Mouse (Mus musculus) kidney, embryonic 15.5 days (tissue): ENCODE measurements around the gene Ndrg4. TPM values are rescaled to one million over a fixed set of nuclear protein-coding genes. Genes with fewer than 3 reads are reported as not detected.

Experiments used
- ATAC-seq: fragments of 200-750 bp; cut with Nextera tagmentation; replicated peaks from 2 replicates; pipeline ENCODE4 v1.8.0; 2017; ENCODE audit warnings: moderate TSS enrichment; ENCODE audit not compliant: low FRiP score
- H3K27ac ChIP-seq: fragments of 300-500 bp; sonication (generic); 2 replicates; pipeline ENCODE4 v1.5.1; 2015; ENCODE audit warnings: mild to moderate bottlenecking, inconsistent platforms
- H3K27me3 ChIP-seq: fragments of 300-500 bp; sonication (generic); 2 replicates; pipeline ENCODE4 v1.6.1; 2015; ENCODE audit warnings: inconsistent platforms
- H3K36me3 ChIP-seq: fragments of 300-500 bp; sonication (generic); 2 replicates; pipeline ENCODE4 v1.6.1; 2015; ENCODE audit warnings: inconsistent platforms
- H3K4me1 ChIP-seq: fragments of 300-500 bp; sonication (generic); 2 replicates; pipeline ENCODE4 v1.6.1; 2015; ENCODE audit warnings: inconsistent platforms
- H3K4me2 ChIP-seq: fragments of 300-500 bp; sonication (generic); 2 replicates; pipeline ENCODE4 v1.6.1; 2015; ENCODE audit warnings: moderate library complexity, mild to moderate bottlenecking, inconsistent platforms
- H3K4me3 ChIP-seq: fragments of 300-500 bp; sonication (generic); replicated peaks from 2 replicates; pipeline ENCODE4 v1.5.1; 2015; ENCODE audit warnings: mild to moderate bottlenecking, inconsistent platforms
- H3K9ac ChIP-seq: fragments of 300-500 bp; sonication (generic); 2 replicates; pipeline ENCODE4 v1.6.1; 2015; ENCODE audit warnings: mild to moderate bottlenecking, inconsistent platforms
- H3K9me3 ChIP-seq: fragments of 300-500 bp; sonication (generic); replicated peaks from 2 replicates; pipeline ENCODE4 v1.6.1; 2016; ENCODE audit warnings: inconsistent platforms
- WGBS: fragments of 180-500 bp; shearing (Covaris S2); methylation state at CpG from one replicate; pipeline ENCODE4 v1.1.7; 2015; ENCODE audit warnings: mixed read lengths; 5-methylcytosine and 5-hydroxymethylcytosine counted together
- microRNA-seq: library from miRNA; unstranded; fragments of <30 nt; microRNA quantifications from one replicate; pipeline ENCODE4, GENCODE M21; 2016
- polyA plus RNA-seq: library from polyadenylated mRNA; unstranded; fragments of >200 nt; fragmentation: Nextera tagmentation; extraction: Ambion mirVana; gene quantifications from 2 replicates; pipeline ENCODE4 v1.2.1, GENCODE M21; 2015

Ndrg4 gene
- polyA plus RNA-seq, 1 experiment from 2014 or later: 18.8 TPM

DNA sequence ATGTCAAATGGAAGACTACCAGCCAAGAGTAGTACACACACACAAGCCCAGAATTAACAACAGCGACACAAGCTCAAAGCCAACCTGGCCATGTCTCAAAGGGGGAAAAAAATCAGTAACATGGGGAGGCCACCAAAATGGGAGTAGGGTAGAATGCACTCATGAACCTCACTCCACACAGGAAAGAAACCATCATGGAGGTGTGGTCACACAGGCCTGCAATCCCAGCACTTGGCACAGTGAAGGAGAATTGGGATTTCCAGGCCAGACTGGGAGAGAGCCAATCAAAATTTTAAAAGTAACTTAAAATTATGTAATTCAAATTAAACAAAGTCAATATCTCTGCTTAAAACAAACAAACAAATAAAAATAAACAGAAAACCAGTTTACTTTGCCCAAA, 75.1 kb downstream of the Ndrg4 start:
- Histone ChIP-seq H3K4me1 (no peaks in the 10 kb centered on the region), H3K27ac (no peak overlapping the region), H3K36me3 (peaks cover 90% of the 10 kb centered on the region), H3K9ac (no peak overlapping the region), H3K4me2 (no peak overlapping the region), H3K9me3 (no peaks in the 10 kb centered on the region), H3K27me3 (no peaks in the 10 kb centered on the region), H3K4me3 (no peak overlapping the region)
- ATAC-seq: no peak
- 95% methylated on average over 1 of the region's 1 CpGs for WGBS

GRCm38 (mm10) chr8:95760323-95760722, 83.5 kb downstream of the Ndrg4 start:
- Histone ChIP-seq H3K9me3 (no peaks in the 10 kb centered on the region), H3K4me1 (no peaks in the 10 kb centered on the region)
- no peak for ATAC-seq

DNA sequence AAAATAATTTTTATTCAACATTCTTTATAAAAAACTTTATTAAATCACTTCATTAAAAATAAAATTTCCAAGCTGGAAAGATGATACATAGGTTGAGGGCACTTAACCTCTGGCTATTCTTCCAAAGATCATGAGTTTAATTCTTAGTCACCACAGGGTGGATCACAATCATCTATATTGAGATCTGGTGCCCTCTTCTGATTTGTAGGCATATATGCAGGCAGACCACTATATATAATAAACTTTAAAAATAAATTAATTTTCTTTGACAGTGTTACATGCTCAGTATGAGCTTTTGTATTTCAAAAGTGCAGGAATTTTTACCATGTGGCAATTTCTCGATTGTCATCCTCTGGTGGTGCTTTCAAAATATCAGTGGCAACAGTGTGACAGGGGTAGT, 87.4 kb downstream of the Ndrg4 start:
- Histone ChIP-seq H3K4me3 (no peak overlapping the region), H3K4me1 (no peaks in the 10 kb centered on the region), H3K9me3 (no peaks in the 10 kb centered on the region), H3K36me3 (peaks cover 94% of the 10 kb centered on the region), H3K9ac (no peak overlapping the region), H3K27ac (no peak overlapping the region), H3K4me2 (no peak overlapping the region), H3K27me3 (no peaks in the 10 kb centered on the region)
- ATAC-seq: no peak
- 89% methylated on average over 1 of the region's 1 CpGs for WGBS

More at GRCm38 (mm10) chr8:95760323-95760722, 83.5 kb downstream of the Ndrg4 start:
- peaks cover 88% of the 10 kb centered on the region for H3K36me3 ChIP-seq
- no peak overlapping the region for H3K4me2 ChIP-seq
- 90% methylated on average over 6 of the region's 6 CpGs for WGBS
- H3K27ac ChIP-seq: no peak overlapping the region
- H3K27me3 ChIP-seq: no peaks in the 10 kb centered on the region
- no peak overlapping the region for H3K9ac ChIP-seq
- no peak overlapping the region for H3K4me3 ChIP-seq

Small RNA genes lying within 50 kb of the gene (microRNA-seq; reads per million reads assigned to microRNA genes)
- gene Mir7073: 0.44 reads per million

Other genes with a start within 250 kb of the Ndrg4 start
- gene Cfap20, start 242.1 kb upstream of the Ndrg4 start, polyA plus RNA-seq: 138 and 139 TPM in 2 replicates
- gene Csnk2a2, start 186.9 kb upstream of the Ndrg4 start, polyA plus RNA-seq: 9.0 and 10.5 TPM in 2 replicates
- 0.59 and 0.83 TPM in 2 replicates for gene Ccdc113, start 142.9 kb upstream of the Ndrg4 start, polyA plus RNA-seq
- gene Prss54, start 100.6 kb upstream of the Ndrg4 start, polyA plus RNA-seq: not detected in 2 replicates
- 21.6 and 22.6 TPM in 2 replicates for gene Gins3, start 43.5 kb upstream of the Ndrg4 start, polyA plus RNA-seq
- 19.7 and 19.9 TPM in 2 replicates for gene Setd6, start 38.9 kb downstream of the Ndrg4 start, polyA plus RNA-seq
- 64.0 and 76.2 TPM in 2 replicates for gene Cnot1, start 130.5 kb downstream of the Ndrg4 start, polyA plus RNA-seq
- gene Sap18b, start 148.4 kb downstream of the Ndrg4 start, polyA plus RNA-seq: 358 and 384 TPM in 2 replicates
- gene Slc38a7, start 176.6 kb downstream of the Ndrg4 start, polyA plus RNA-seq: 14.6 and 16.4 TPM in 2 replicates
- 225 and 248 TPM in 2 replicates for gene Got2, start 211.6 kb downstream of the Ndrg4 start, polyA plus RNA-seq